Mouse (Mus musculus) embryo, embryonic 9.5 days (tissue): ENCODE measurements around the gene Vmn2r47.
"Not testable (repeated sequence)": the region's sequence is repeated elsewhere in the genome, so short reads cannot be mapped to it uniquely, and the experiment has no call there.

Experiments used
- DNase-seq: peaks from one replicate; pipeline ENCODE4 v3.0.0-alpha.2; 2017; ENCODE audit errors: extremely low spot score

Vmn2r47 gene

DNA sequence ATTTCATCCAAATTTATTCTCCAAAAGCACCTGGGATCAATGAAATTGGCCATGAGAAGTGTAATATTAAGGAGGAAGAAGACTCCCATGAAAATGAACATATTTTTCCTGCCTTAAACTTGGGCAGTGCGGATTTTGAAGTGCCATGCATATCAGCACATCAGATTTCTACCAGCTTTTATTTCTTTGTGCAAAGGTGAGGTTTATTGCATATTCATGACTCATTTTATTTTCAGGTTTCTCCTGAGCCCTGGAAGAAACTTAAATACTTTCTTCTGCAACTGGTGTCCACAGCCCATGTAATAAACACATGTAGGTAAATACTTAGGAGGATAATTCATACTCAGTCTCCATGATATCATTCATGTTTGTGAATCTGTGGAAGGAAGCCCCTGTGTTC, at the start of gene Vmn2r47:
Gene Vmn2r47, minus strand, starts transcription at position 101 of the 400 bp plus-strand sequence.
- not testable (repeated sequence) for DNase-seq

- DNase-seq: not testable (repeated sequence)
Measured at GRCm38 (mm10) chr7:9770471-9770870, 70.7 kb downstream of the Vmn2r47 start, which contains the start of gene Vmn2r46. Gene Vmn2r46, minus strand, starts transcription at chr7:9770571.
